Mouse (Mus musculus) embryonic fibroblast, embryonic 13.5 days (primary cell): ENCODE measurements at regions not wholly inside any gene's neighbourhood (a gene's known extent, or its start where the extent isn't known, plus 50 kb on each side); places are given as distances from the start of the nearest gene placed in this dataset.

Experiments
- CTCF ChIP-seq: IDR thresholded peaks from 2 replicates; pipeline ENCODE4 v1.5.1; 2011; ENCODE audit warnings: mild to moderate bottlenecking, control low read depth, low read length, moderate library complexity, borderline replicate concordance; ENCODE audit not compliant: insufficient read depth
- POLR2A ChIP-seq: IDR thresholded peaks from 2 replicates; pipeline ENCODE4 v1.6.1; 2011; ENCODE audit warnings: low read depth, mild to moderate bottlenecking, control low read depth, low read length, moderate library complexity

DNA sequence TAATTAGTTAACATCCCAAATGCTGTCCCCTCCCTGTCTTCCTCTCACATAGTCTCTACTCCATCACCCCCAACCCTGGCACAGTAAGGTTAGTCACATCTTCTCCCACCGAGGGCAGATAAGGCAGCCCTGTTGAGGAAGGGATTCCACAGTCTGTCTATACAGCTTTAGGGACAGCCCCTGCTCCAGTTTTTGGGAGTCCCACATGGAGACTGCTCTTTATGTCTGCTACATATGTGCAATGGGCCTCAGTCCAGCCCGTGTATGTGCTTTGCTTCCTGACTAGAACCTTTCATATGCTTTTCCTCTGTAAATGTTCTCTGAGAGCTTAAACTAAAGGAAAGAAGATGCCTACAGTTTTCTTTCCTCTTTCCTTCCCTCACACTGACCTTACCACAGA, 592.1 kb upstream of the Gm11114 start:
- TF ChIP-seq POLR2A, result no peak
- no peak for TF ChIP-seq CTCF
